Comparison of ENCODE assay signal across 8 mouse cellular contexts in the genomic region with DNA sequence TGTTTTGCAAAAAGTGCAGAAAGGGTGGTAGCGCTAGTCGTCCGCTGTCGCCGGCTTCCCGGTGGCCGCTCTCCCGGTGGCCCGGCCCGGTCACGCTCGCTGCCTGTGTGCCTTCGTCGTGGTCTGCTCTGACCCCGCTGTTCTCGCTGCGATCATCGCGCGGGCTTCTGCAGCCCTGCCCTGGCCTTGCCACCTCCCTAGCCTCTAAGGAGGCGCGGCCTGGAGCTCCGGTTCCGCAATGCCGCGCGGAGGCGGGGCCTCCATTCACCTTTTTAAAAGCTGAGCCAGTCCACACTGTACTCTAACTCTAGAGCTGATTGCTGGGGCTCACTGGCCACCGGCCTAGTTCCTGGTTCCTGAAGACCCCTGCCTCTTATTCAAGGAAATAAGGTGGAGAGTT. TPM values are rescaled to one million over a fixed set of nuclear protein-coding genes. Genes with fewer than 3 reads are reported as not detected.
DNase-seq lines count a peak whose midpoint lies in the region.

No protein-coding gene starts in this region.

- peaks cover 13% of the 10 kb centered on the region for H3K4me1 ChIP-seq in embryonic facial prominence, embryonic 10.5 days

- WGBS in embryonic facial prominence, embryonic 10.5 days, result under 1% methylated on average over 29 of the region's 29 CpGs

- H3K36me3 ChIP-seq in embryonic facial prominence, embryonic 10.5 days (replicated peaks), result peaks cover 4% of the 10 kb centered on the region

- DNase-seq in B cell, adult 2 months, result peak; percentile 65 to 66
- DNase-seq in adrenal gland, postnatal 14 days, result peak; percentile 88
- DNase-seq in embryonic facial prominence, embryonic 10.5 days (ENCODE audit: low spot score), result peak; percentile 80
- peak; percentile 50 to 54 for DNase-seq in heart, adult 9 months (ENCODE audit: low spot score in 2 of 2)
- DNase-seq in kidney, adult 8-10 months, result peak; percentile 61 to 70
- peak; percentile 80 for DNase-seq in lung, postnatal 10 days
- DNase-seq in ovary, postnatal 10 days (ENCODE audit: low spot score), result peak; percentile 32
- DNase-seq in urinary bladder, postnatal 14 days (ENCODE audit: low spot score), result peak; percentile 73

- peak overlapping the region; percentile 89 for H3K27ac ChIP-seq in embryonic facial prominence, embryonic 10.5 days (replicated peaks)

- H3K27me3 ChIP-seq in embryonic facial prominence, embryonic 10.5 days (replicated peaks; ENCODE audit: low read depth, poor library complexity, severe bottlenecking), result no peaks in the 10 kb centered on the region

- peak overlapping the region; percentile 62 for H3K4me3 ChIP-seq in embryonic facial prominence, embryonic 10.5 days

- no peaks in the 10 kb centered on the region for H3K9me3 ChIP-seq in embryonic facial prominence, embryonic 10.5 days

RNA-seq across cellular contexts. Expression of a gene that starts 22.2 kb away (rescaled TPM):
- not detected in 2 replicates for total RNA-seq in adrenal gland, postnatal 14 days (2021)
- polyA plus RNA-seq in embryonic facial prominence, embryonic 10.5 days (2016; fragmentation: Nextera tagmentation; extraction: Ambion mirVana), result 0.27 and 0.41 TPM in 2 replicates

RNA-seq across cellular contexts. Expression of a gene that starts 23.3 kb away (rescaled TPM):
- 5.7 and 6.4 TPM in 2 replicates for total RNA-seq in adrenal gland, postnatal 14 days (2021)
- polyA plus RNA-seq in embryonic facial prominence, embryonic 10.5 days (2016; fragmentation: Nextera tagmentation; extraction: Ambion mirVana), result 3.2 and 3.3 TPM in 2 replicates

RNA-seq across cellular contexts. Expression of a gene that starts 47.2 kb away (rescaled TPM):
- 23.7 and 27.7 TPM in 2 replicates for total RNA-seq in adrenal gland, postnatal 14 days (2021)
- 71.1 and 79.2 TPM in 2 replicates for polyA plus RNA-seq in embryonic facial prominence, embryonic 10.5 days (2016; fragmentation: Nextera tagmentation; extraction: Ambion mirVana)

Comparison
In these comparisons a context has a peak if more than half of its experiments do, and no peak if none do; other contexts are left out.
1. Peak in every context shown above with its lines: DNase-seq, H3K4me3 ChIP-seq and H3K27ac ChIP-seq.
2. DNase-seq: peak in every context shown above with its lines; median percentile 88 in adrenal gland, postnatal 14 days; 80 in embryonic facial prominence, embryonic 10.5 days; 80 in lung, postnatal 10 days; 73 in urinary bladder, postnatal 14 days; 66 in B cell, adult 2 months; 66 in kidney, adult 8-10 months; 52 in heart, adult 9 months; 32 in ovary, postnatal 10 days.